Mouse (Mus musculus) heart, adult 11 months (tissue): ENCODE data around the gene Ptprd.

Experiments
- DNase-seq: peaks from one replicate; pipeline ENCODE4 v3.0.0; 2022

Gene Ptprd

GRCm38 (mm10) chr4:76368291-76368690, 1843.5 kb downstream of the Ptprd start:
- DNase-seq: no peak

DNA sequence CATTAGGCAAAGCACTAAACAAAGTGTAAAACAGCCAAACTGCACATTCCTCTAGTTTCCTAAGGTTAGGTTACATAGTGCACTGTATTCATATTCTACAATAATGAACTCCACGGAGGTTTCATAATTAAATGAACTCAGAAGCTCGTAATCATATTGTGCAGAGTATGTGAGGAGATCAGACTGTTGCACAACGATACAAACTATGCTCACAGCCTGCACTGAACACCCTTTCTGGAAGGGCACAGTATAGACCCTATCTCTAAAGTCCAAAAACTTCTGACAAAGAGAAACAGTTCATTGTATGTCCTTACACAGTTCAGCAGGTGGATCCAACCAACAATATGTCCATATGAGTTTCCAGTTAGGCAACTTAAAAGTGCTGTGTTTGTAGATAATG, 1844.5 kb downstream of the Ptprd start:
- DNase-seq: no peak

DNA sequence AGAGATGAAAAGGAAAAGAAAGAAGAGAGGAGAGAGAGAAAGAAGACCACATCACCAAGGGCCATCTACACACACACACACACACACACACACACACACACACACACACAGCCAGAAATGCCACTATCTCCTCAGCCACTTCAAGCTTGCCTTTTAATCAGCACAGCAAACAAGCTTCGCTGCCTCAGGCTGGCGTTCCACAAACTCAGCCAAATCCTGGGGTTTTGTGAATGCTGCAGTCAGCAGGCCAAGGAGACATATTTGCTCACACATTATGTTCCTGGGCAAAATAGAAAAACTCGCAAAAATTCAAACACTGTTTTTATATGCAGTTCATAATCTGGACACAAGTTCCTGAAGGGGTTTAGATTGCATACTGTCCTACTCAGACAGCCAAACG, 1845.9 kb downstream of the Ptprd start:
- DNase-seq: no peak

DNA sequence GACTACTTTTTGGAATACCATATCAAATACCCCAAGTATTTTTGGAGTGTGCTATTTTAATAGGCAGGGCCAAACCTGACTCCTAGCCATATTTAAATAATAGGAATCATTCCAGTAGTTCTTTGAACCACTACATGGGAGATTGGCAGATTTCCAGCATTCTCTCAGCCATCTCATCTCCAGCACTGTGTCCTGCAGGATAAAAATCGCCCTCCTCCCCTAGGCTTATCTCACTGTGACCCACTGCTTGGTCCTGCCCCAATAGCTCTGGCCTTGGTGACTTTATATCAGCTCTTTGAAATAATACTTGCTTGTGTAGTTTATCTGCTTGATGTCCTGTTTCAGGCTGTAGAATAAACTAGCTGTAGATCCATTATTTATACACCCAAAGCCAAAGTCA, 1850.2 kb downstream of the Ptprd start:
- DNase-seq: no peak

DNA sequence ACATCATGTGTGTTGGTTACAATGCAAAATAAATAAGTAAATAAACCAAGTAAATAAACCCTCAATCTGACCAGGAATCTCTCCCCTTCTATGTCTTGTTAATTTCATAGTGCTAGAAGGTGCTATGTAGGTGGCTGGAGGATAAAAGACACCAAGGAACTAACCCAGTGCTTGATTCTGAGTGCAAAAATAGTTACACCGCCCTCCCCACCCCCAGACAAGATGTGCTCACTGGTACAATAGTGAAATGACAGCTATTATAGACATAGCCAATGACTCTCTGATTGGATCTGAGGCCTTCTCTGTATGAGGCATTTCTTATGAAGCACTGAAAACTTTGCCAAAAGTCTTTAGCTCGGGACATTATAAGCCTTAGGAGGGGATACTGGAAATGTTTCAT, 1857.6 kb downstream of the Ptprd start:
- no peak for DNase-seq

- DNase-seq: no peak
Measured at GRCm38 (mm10) chr4:76352468-76352867, 1859.3 kb downstream of the Ptprd start.

DNA sequence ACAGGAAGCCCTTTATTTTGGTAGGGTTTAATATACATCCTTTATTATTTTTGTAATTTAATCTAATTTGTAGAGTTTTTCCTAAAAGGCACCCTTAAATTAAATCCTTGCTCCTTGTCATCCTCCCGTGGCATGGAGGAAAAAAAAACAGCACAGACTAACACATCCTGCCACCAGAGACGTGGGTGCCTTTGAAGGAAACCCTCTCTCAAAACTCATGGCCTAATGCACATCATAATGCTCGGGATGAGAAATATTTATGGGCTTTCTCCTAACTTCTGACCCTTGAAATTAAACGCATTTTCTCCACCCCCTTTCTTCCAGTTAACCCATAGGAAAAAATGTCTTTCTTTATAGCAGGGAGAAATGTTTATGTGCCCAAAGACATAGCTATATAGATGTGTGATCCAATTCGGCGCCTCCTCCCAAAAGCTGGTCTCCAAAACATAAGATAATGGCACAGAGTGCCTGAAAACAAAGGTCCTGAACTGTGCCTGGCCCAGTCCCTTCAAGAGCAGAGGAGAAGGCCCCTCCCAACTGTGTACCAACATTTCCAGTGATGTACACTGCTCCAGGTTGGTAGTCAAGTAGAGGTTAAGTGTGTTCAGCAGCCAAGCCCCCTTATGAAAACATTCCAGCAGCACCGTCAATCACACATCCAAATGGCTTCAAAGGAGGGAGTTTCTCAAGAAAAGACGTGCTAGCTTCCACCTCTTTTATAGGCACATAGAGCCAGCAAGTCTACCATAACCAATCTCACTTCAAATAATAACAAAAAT, 1860.4 kb downstream of the Ptprd start:
- no peak for DNase-seq

GRCm38 (mm10) chr4:76350241-76350962, 1861.4 kb downstream of the Ptprd start:
- no peak for DNase-seq

DNA sequence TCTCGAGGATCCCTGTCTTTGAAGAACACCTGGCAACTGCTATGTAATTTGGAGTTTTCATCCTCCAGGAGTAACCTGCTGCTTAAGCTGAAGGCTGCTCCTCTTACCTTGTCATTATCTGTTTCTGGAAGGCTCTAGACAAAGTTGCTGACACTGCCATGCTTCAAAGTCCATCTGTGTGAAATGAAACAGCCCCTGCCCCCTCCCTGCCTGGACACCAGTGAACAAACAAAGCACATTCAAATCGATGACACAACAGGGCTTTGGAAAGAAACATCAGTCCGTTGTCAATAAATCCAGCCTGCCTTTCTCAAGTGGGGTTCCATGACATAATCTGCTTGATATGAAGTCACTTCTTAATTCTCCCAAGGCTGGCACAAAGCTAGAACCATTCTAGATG, 1867.7 kb downstream of the Ptprd start:
- DNase-seq: no peak

- no peak for DNase-seq
Measured at GRCm38 (mm10) chr4:76337926-76338325, 1873.8 kb downstream of the Ptprd start.

GRCm38 (mm10) chr4:76327346-76327745, 1884.4 kb downstream of the Ptprd start:
- peak; percentile 84 for DNase-seq

DNA sequence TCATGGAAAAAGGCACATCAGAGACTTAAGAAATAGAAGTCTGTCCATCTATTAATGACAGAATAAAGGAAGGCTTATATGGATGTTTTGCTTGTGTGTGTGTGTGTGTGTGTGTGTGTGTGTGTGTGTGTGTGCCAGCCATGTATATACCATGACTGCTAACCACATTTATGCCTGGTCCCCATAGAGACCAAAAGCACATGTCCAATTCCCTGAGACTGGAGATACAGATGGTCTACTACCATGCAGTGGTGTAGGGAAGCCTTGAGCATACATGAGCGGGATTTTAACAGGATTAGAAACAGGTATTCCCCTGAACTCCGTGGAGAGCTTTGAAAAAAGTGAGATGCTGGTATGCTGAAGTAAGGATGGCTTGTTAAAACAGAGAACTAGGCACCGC, 1886.1 kb downstream of the Ptprd start:
- DNase-seq: no peak

GRCm38 (mm10) chr4:76324928-76325327, 1886.8 kb downstream of the Ptprd start:
- no peak for DNase-seq

- DNase-seq: no peak
Measured at GRCm38 (mm10) chr4:76324509-76324908, 1887.3 kb downstream of the Ptprd start.

GRCm38 (mm10) chr4:76319874-76320273, 1891.9 kb downstream of the Ptprd start:
- DNase-seq: no peak

GRCm38 (mm10) chr4:76315977-76316376, 1895.8 kb downstream of the Ptprd start:
- no peak for DNase-seq

DNA sequence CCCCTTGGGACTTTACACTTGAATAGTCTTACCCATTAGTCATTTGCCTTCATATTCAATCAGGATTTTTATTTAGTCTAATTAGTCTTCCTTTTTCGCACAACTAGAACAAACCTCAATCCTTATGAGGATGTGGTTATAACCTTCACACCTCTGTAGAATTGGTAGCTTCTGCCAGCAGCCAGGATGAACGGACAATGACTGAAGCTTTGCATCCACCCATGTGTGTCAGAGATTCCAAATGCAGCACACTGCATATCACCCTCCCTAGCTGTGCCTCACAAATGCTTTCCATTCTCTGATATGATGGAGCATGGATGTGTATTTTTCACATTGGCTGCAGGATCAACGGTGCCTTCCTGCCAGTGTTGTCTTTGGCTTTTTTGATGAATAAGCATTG, 1898.0 kb downstream of the Ptprd start:
- no peak for DNase-seq

DNA sequence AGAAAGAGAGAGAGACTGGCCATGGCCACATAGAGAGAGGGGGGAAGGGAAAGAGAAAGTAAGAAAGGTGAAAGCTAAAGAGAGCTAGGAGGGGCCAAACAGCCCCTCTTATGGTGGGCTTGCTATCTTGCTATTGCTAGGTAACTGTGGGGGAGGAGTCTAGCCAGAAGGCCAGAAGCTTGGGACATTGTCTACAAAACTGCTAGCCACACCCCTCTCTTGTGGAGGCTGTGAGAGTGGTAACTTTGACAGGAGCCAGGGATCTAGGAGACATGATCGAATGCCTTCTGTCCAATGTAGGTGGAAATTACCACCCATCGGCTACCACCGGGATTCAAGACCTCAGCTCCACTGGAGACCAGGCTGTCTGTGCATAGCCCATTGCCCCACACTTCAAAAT, 1899.2 kb downstream of the Ptprd start:
- DNase-seq: no peak

DNA sequence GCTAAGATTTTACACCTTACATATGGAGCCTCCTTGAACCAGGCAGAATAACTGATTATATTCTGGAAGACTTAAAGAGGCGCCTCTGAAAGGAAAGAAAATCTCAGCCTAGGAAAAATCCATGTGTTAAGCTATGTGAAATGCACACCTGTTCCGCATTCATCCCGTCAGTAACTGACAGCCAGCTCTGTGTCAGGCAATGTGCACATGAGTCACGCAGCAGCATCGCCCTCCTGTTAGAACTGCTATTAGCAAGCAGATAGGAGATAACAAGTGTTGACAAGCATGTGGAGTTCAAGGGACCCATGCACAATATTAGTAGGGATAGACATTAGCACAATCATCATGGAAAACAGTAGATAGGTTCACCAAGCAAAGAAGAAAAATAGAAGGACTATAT, 1905.8 kb downstream of the Ptprd start:
- no peak for DNase-seq

- DNase-seq: no peak
Measured at GRCm38 (mm10) chr4:76297375-76297774, 1914.4 kb downstream of the Ptprd start.

DNA sequence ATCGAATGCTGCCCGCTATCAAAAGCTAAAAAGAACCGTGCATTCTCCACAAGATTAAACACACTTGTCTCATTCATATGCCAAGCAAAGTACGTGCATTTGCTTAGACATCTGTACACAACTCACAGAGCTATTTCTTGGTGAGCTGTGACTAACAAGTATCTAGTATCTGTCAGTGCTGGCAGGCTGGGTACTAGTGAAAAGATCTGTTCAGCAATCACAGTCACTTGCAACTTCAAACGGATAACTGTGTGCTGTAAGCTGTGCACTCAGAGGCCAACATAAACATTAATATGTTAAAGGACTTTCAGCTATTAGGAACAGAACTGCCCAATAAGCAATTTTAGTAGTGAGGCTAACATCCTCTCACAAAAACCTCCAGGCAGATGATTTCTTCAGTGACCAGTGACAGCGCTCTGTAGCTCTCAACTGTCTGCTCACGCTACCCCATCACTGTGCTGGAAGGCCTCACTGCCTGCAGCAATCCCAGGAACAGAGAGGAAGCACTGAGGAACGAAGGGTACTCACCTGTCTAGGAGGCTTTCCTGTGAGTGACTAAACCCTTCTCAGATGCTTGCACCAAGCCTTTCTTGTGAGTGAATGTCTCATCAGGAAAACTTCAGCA, 1918.9 kb downstream of the Ptprd start:
- no peak for DNase-seq

DNA sequence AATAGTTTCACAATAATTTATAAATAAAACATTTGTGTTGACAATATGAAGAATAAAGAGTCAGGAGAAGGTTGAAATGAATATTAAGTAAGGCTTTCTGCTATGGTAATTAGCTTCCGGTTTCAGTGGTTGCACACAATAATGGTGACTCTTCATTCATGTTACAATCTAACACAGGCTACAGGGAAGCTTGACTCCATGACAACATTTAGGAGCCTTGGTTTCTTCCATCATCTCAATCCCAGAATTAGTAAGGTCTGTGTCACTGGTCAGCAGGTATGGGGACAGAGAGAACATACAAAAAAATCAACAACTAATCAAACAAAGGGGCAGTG, 1921.3 kb downstream of the Ptprd start:
- DNase-seq: no peak

DNA sequence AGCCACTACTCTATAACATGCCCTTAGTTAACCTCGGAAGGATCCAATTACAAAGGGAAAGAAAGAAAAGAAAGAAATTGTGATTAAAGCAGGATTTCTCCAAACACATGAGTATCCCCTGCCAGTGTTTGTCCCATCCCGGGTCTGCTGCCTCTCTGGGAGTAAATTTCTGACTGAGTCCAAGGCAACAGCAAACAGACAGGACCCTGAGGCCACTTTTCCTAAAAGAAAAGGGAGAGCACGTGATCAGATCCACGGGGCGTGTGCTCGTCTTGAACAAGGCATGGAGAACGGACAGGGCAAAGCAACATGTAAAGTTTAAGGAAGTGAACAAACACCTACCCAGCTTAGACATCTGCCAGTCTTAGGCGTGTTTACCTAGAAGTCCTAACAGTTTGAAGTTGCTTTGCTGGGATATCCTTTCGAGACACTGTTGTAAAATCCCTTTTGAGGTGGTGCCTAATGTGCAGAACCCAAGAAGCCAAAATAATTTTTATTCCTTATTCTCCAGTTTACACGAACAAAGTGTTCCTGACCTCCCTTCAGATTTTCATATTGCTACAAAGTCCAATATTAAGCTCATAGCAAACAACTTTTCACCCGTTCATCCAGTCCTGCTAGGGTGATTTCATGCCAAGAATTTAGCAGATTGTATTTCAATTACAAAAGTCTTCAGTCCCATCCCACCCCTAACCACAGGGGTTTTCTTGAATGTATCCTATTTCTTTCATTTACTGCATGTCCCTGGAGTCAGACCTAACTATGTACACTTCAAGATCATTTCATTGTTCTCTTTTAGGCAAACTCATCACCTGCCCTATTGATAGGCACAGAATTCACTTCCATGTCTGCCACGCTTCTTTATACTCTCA, 1921.9 kb downstream of the Ptprd start:
- no peak for DNase-seq
